Mouse (Mus musculus) R1 (cell line): ENCODE measurements around the gene Agpat3.
"Not testable (repeated sequence)": the region's sequence is repeated elsewhere in the genome, so short reads cannot be mapped to it uniquely, and the experiment has no call there.

Source experiments
- DNase-seq: peaks from one replicate; pipeline ENCODE4 v3.0.0-alpha.2; 2018; ENCODE audit warnings: low read depth, low spot score

The Agpat3 gene

DNA sequence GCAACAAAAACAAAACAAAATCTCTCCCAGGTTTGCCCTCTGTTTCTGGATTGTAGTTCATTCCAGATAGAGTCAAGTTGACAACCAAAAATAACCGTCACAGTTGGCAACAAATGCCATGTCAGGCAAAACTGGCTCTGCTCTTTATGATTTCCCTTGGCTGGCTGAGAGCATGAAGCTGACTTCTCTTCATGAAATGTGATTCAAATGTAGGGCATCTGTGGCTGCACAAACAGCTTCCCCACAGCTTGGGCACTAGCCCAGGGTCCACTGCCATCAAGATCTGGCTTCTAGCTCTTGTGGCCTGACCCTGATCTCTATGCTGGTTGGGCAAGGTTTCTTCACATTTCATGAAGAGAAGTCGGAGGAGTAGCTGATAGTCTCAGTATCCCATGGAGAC, 9.7 kb upstream of the Agpat3 start:
- DNase-seq, result no peak

DNA sequence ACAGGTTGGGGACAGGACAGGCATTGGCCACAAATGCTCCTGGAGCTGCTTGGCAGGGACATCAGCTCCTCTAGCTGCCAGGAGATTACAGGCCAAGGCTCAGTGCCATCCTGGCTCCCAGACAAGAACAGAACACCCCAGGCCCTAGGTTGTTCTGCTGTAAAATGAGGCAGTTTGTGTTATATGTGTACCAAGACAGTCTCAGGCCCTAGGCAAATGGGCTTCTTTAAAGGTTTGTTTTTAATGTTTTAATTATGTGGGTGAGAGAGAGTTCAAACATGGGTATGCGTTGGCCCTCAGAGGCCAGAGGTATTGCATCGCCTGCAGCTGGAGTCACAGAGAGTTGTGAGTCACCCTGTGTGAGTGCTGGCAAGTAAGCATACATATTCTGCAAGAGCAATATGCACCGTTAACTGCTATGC, 8.0 kb upstream of the Agpat3 start:
- no peak for DNase-seq

DNA sequence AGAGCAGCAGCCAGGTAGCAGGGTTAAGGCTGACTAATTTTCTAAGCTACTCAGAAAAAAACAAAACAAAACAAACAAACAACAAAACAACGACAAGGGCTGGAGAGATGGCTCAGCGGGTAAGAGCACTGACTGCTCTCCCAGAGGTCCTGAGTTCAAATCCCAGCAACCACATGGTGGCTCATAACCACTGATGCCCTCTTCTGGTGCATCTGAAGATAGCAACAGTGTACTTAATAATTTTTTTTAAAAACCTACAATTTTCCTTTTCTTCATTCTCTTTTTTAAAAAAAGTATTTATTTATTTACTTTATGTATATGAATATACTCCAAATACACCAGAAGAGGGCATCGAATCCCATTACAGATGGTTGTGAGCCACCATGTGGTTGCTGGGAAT, 6.7 kb upstream of the Agpat3 start:
- DNase-seq, result not testable (repeated sequence)

DNA sequence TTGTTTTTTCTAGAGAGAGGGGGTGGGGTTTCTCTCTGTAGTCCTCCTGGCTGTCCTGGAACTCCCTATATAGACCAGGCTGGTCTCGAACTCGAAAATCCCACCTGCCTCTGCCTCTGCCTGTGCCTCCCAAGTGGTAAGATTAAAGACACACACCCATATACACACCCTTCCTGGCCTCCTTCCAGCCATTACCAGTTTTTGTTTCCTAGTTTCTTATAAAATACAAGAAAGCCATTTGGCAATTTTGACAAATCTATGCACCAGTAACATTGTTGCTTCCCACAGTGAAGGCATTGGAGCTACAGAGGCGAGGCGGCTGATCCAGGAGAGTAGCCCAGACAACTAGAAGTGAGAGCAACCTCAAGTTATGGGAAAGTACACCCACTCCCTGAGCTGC, 6.0 kb upstream of the Agpat3 start:
- DNase-seq, result no peak

DNA sequence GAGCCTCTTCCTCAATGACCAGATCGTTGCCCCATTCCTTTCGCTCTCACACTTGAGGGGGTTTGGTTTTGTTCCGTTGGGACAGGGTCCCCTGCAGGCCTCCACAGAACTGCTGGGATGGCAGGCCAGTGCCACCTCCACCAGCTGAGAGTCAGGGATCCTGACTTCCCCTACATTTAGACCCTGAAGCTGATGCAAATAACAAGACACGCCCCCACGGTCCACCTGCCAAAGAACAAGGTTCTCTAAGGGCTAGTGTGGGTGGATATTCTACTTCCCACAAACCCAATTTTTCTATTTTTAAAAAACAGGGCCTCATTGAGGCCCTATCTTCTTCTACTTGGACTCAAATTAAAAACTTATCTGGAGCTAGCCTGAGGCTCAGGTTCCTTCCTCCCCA, 5.5 kb upstream of the Agpat3 start:
- DNase-seq, result no peak

DNA sequence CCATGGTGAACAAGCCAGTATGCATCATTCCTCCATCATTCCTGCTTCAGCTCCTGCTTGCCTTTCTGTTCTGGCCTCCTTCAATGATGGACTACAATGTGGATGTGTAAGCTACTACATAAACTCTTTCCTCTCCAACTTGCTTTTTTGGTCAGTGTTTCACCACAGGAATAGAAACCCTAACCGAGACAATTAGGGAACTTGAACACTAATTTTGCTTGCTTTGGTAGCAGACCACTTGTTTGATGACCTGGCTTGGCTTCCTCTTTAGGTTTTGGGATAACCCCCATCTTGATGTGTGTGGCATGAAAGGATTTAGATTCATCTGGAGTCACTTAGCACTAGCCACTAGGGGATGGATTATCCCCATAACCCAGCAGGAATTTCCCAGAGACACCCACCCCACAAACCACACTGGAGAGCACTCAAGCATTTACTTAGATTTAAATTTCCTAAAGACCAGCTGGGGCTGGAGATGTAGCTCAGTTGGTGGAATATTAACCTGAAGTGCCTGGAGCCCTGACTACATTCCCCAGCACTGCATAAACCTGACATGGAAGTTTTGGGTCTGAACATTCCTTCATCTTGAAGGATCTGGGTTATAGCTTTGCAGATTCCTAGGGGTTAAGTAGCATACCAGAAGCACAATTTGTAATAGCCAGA, 3.8 kb upstream of the Agpat3 start:
- no peak for DNase-seq

DNA sequence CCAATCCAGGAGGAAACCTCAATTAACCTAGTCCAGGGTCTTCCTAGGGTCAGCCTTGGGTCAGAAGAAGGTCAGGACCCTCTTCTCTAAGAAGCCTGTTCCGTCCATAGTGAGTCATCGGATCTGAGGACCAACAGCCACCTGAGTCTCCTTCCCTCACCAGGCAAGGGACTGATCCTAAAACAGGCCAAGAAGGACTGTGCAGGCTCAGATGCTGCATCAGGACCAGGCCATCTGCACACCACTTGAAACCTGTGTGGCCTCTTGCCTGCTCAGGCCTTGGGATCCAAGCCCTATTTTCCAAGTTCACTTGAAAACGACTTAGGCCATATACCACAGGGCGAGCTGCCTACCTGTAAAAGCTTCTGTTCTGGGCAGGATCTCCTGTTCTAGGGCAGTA, 907 bp upstream of the Agpat3 start:
- no peak for DNase-seq

DNA sequence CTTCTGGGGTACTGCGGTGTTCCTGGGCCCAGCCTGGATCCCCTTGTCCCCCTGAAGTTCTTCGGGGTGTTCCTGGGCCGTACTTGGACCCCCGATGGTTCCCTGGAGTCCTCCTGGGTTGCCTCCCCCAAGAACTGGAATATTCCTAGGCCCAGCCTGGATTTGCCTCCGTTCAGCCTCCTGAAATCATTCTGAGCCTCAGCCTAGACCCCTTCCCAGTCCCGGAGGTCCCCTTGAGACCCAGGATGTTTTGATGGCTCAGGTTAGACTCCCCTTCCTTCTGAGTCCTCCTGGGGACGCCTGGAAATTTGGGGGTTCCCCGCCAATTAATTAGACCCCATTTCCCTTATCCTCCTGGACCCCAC, 359 bp upstream of the Agpat3 start:
- DNase-seq, result peak; percentile 48

DNA sequence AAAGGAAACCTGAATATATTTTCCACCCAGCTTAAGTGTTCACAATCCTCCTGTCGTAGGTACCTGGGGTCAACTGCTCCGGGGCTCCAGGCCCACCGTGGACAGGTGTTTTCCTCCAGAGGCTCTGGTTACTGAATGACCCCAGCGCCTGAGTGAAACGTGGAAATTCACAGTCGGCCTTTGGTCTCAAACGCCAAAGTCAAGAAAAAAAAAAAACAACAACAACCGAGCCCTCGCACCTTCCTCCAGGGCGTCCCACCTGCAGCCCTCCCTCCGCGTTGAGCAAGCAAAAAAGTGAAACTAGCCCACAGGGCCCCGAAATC, 764 bp downstream of the Agpat3 start:
- DNase-seq, result peak; percentile 32

DNA sequence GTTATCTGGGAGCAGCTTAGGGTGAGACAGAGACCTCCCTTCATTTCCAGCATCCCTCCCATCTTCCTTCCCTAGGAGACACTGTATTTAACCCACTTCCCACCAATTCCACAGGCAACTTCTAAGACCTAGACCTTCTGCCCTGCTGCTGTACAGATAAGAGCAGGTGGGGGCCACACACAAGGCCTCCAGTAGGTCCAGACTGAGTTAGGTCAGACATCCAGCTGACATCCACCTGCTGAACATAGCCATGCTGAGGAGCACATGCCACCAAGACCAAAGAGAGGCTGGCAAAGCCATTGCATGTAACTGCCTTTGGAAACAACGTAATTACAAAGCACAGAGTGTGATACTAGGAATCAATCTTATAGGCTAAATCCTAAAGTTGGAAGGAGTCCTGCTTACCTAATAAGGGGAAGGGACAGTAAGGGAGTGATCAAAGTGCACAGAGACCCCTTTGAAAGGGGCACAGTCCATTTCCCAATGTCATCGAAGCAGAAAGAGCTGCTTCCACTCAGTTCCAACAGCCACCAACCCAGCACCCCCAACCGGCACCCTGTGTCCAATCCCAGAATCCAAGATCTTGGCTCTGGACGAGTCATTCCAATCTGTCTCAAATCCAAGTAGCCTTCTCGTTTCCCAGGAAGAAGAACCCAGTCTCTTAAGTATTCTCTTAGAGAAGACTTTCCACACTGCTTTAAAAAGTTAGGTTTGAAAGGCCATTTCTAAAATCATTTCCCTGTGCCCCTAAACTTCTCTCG, 1.3 kb downstream of the Agpat3 start:
- no peak for DNase-seq

DNA sequence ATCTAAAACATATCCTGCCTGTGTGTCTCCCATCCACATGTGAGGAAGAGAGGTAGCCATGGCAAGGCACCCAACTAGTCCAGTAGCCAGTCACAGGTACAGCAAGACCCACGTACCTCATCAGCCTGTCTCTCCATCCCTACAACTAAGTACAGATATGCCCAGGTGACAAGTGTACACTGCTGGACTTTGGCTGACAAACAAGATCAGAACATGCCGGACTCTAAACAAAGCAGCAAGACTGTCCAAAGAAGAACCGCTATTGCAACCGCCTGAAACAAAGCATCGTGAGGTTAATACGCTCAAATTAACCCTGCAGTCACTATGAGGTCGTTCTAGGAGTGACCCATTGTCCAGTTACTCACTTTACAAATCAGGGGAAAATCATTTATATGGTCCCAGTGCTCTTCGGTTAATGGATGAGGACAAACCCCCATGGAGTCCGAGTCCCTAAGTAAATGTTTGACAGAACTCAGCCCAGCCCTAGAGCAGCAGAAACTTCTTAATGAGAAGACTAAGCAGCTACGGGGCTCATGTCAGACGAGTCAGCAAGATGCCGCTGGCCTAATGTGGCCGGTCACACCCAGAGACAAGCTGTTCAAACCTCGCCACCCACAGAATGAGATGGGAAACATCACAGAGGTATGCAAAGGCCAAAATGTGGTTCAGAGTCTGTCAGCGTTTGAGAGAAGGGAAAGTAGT, 2.7 kb downstream of the Agpat3 start:
- no peak for DNase-seq

DNA sequence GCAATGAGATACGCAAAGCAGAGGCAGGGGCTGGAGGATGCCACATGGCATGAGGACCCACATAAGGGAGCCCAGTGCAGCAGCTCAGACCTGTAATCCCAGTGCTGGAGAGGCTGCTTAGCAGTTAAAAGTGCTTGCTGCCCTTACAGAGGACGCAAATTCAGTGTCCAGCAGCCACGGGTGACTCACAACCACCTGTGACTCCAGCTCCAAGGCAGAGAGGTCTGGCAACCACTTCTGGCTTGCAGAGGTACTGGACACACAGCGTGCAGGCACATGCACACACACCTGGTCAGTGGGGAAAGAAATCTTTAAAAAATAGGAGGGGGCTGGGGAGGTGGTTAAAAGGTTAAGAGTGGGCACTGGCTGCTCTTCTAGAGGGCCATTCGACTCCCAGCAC, 4.1 kb downstream of the Agpat3 start:
- DNase-seq, result no peak

DNA sequence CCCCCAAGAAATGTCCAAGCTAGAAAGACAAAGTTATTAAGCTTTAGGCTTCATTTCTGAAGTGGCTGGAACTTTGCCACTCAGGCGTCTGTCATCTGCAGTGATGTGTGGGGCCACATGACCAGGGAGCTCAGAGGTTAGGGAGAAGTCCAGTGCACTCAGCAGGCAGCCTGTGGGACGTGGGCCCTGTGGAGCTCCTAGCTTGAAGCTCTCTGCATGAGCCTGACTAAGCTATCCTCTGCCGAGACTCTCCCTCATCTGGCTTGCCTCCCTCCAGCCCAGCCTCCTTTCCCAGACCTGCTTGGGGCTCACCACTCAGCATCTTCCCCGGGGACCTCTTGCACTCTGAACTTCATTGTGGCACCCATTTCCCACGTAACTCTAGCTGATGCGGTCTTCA, 4.8 kb downstream of the Agpat3 start:
- DNase-seq, result no peak

DNA sequence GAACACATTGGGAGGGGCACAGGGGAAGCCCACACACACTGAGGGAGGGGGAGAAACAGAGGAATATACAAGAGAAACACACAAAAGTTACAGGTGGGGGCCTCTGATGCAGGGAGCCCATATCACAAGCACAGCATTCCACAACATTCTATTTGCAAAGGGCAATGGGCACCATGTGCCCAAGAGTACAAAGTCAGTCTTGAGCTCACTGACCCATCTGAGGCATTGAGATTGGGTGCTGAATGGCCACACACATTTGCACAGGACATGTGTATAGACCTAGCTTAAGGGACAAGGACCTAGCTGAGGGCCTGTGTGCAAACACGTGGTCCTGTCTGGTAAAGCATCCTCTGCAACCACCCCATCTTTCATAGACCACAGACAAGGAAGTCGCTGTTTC, 6.8 kb downstream of the Agpat3 start:
- DNase-seq, result no peak

DNA sequence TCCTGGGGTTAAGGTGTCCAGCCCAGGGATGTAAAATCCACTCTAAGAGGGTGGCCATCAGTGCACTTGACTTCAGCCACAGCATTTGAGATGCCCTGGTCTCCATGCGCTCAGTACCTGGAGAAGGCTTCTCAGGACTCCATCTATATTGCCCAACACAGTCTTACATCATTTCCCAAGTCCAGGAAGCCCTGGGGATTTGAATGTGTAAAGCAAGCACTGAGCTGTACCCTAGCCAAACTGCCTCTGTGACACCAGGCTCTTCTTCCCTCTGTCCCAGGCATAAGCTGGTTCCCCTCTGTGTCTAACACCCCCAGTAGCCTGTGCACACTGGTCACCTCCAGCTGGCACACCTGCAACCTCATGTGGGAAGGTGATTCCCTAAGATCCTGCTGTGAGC, 10.2 kb downstream of the Agpat3 start:
- no peak for DNase-seq

DNA sequence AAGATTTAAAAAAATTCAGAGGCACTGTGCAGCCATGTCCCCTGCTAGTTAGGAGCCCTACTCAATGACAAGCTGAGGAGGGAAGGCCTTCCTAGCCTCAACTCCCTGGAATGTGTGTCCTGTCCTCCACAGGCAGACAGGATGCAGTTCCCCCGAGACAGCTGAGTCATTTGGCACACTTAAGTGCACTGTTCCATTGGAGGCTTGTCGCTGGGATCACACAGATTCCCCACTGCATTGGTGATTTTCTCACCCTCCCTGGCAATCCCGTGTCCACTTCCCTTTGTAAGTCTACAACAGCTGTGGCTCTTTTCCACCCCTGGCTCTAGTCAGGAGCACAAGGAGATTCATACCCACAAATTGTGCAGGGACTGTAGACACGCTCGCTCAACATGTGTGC, 14.1 kb downstream of the Agpat3 start:
- DNase-seq, result no peak

DNA sequence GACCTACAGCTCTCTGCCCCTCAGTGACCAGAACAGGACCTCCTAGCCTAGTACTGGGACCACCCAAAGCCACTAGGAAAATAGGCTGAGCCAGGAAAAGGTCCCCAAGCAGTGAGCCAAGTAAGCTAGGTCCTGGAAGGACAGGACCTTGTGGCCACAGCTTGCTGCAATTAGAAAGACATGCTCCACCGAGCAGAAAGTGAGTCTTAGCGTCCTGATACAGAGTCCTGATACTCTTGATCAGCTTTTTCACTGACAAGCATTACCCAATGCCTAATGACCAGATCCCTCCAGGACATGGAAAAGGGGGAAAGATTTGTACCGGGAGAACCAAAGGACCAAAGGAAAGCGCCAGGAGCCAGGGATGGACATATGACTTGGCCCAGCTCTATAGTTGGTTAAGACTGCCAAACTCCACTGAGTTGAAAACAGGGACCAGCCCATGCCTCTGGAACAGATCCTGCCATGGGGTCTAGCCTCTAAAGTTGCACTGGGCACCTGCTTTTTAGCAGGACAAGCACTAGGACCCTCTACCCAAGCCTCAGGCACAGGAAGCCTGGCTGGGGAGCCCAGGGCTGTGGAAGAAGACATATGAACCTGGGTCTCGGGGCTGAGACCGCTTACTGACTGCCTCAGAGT, 17.2 kb downstream of the Agpat3 start:
- no peak for DNase-seq

DNA sequence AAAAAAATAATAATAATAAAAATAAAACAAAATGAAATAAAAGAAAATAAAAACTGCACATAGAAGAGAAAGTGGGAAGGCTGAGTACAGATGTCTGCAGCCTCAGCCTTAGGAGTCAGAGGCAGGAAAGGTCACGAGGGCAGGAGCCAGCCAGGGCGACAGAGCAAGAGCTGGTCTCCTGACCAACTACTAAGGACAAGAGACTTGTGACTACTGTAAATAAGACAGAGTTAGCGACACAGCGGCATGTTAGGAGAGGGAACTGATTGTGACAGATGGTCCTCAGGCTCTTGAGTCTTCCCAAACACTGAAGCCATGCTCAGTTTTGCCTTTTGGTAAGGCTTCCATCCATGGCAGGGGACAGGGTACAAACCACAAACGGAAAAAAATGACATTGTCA, 20.7 kb downstream of the Agpat3 start:
- DNase-seq, result no peak

DNA sequence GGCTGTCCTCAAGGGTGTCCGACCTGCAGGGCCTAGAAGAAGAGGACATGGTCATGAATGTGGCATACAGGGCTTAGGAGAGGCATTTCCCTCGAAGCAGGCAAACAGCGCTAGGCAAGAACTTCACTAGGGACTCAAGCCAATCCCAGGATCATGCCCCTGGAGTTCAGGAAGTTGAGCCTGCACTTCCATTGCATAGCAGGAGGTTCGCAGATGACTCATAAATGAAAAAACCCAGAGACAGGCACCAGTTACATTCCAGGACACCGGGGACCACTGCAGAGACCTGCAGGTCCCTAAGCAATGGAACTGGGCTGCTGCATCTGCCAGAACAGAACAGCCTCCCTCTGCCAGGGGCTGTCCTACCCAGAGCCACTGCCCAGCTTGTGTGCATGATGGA, 23.0 kb downstream of the Agpat3 start:
- DNase-seq, result no peak

DNA sequence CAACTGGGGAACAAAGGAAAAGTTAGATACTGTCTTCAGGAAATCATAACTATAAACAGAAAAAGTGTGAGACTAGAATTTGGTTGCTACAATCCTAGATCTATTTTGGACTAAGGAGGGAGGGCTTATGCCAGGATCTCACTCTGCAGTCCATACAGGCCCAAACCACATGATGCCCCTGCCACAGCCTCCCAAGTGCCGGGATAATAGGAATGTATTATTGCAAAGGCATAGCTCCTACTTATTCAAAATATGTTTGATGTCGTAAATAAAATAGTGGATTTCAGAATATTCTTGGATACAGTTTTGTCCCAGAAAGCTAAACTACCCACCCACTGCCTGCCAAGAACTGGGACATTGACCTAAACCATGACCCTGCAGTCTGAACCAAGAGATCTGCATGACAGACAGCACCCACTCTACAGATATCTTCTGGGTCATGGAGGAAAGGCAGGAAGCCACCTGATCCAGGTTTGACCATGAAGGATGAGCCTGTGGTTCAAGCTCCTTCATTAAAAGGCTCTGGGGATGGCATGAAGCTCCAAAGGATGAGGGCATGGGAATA, 24.2 kb downstream of the Agpat3 start:
- DNase-seq, result no peak

DNA sequence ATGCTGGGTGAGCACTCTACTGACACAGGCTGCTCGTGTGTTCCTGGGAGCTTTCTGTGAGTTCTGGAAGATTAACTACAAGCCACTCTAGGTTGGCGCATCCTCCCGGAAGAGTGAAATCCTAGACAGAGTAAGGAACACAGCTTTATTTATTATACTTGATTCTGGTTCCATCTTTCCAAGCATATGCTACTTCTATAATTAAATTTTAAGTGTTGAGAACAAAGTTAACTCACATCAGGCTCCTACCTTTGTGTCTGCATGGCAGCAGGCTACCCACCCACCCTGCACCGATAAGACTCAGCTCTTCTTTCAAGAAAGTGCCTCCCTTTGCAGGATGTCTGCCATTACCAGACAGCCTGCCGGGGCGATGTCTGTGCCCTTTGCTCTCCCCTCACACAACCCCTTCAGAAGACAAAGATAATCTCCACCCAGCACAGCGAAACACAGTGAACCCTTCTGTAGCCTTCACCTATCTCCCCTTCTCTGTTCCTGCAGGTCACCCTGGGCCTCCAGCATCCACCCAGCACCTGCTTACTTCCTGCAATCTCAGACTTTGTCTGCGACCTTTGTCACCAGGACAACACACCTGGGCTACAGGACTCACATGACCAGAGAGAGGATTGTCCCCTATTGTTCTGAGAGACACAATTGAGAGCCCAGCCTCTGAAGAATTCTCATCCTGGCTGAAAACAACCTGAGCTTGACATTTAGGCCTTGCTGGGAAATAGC, 26.2 kb downstream of the Agpat3 start:
- DNase-seq, result peak; percentile 30
